Mouse (Mus musculus) midbrain, embryonic 11.5 days (tissue): ENCODE results near the gene Chchd6. TPM values are rescaled to one million over a fixed set of nuclear protein-coding genes. Genes with fewer than 3 reads are reported as not detected.
A peak's percentile ranks its signal among the peaks of the same experiment; 100 is the strongest.

Experiments
- ATAC-seq: fragments of 200-750 bp; cut with Nextera tagmentation; 2 replicates; pipeline ENCODE4 v1.8.0; 2017; ENCODE audit warnings: moderate TSS enrichment, moderate library complexity; ENCODE audit not compliant: low FRiP score
- DNase-seq: peaks from one replicate; pipeline ENCODE4 v3.0.0; 2015; ENCODE audit warnings: low spot score; ENCODE audit errors: missing footprints
- H3K27ac ChIP-seq: fragments of 300-500 bp; sonication (generic); 2 replicates; pipeline ENCODE4 v1.5.1; 2014; ENCODE audit warnings: low read depth, low read length
- H3K27me3 ChIP-seq: fragments of 300-500 bp; sonication (generic); 2 replicates; pipeline ENCODE4 v1.6.1; 2014; ENCODE audit warnings: mild to moderate bottlenecking, low read length, moderate library complexity, mixed read lengths; ENCODE audit not compliant: control insufficient read depth, insufficient read depth
- H3K36me3 ChIP-seq: fragments of 300-500 bp; sonication (generic); 2 replicates; pipeline ENCODE4 v1.6.1; 2014; ENCODE audit warnings: mild to moderate bottlenecking, low read length, moderate library complexity, mixed read lengths; ENCODE audit not compliant: control insufficient read depth, insufficient read depth
- H3K4me1 ChIP-seq: fragments of 300-500 bp; sonication (generic); 2 replicates; pipeline ENCODE4 v1.6.1; 2014; ENCODE audit warnings: low read length; ENCODE audit not compliant: control insufficient read depth, insufficient read depth
- H3K4me2 ChIP-seq: fragments of 300-500 bp; sonication (generic); 2 replicates; pipeline ENCODE4 v1.6.1; 2014; ENCODE audit warnings: mild to moderate bottlenecking, moderate library complexity
- H3K4me3 ChIP-seq: fragments of 300-500 bp; sonication (generic); 2 replicates; pipeline ENCODE4 v1.5.1; 2014; ENCODE audit warnings: low read depth, low read length
- H3K9ac ChIP-seq: fragments of 300-500 bp; sonication (generic); 2 replicates; pipeline ENCODE4 v1.6.1; 2014; ENCODE audit warnings: low read length
- H3K9me3 ChIP-seq: fragments of 300-500 bp; sonication (generic); 2 replicates; pipeline ENCODE4 v1.6.1; 2016; ENCODE audit warnings: low read length; ENCODE audit not compliant: control insufficient read depth
- WGBS: fragments of 180-500 bp; shearing (Covaris S2); extraction: QIAGEN DNeasy Blood & Tissue Kit; methylation state at CpG from one replicate; pipeline ENCODE4 v1.1.7; 2014; 5-methylcytosine and 5-hydroxymethylcytosine counted together
- polyA plus RNA-seq: library from polyadenylated mRNA; unstranded; fragments of >200 nt; fragmentation: Nextera tagmentation; extraction: Ambion mirVana; gene quantifications from 2 replicates; pipeline ENCODE4 v1.2.1, GENCODE M21; 2014

Chchd6 gene
- polyA plus RNA-seq, 1 experiment from 2014 or later, result 103 TPM

DNA sequence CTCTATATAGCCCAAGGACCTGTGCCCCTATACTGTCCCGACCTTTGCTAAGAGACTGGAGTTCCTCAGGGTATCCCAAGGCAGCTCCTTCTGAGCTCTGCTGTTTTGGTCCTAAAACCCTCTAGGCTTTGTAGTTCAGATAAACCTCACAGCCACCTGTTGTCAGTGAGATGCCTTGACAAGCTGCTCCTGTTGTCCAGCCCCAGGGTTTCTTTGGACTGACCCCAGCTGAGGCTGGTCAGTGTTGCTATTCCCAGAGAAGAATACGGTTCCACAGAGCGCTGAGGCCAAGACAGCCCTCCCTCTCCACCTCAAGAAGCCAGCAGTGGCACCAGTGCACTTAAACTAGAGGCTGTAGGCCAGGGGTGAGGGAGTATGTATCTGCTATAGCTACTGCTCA, 214.3 kb downstream of the Chchd6 start:
- ATAC-seq, result no peak
- no peak overlapping the region for H3K4me2 ChIP-seq
- H3K4me3 ChIP-seq, result no peak overlapping the region
- H3K4me1 ChIP-seq, result peaks cover 6% of the 10 kb centered on the region; the same call in 1 of the 2 replicates
- no peaks in the 10 kb centered on the region for H3K27me3 ChIP-seq
- DNase-seq, result no peak
- no peaks in the 10 kb centered on the region for H3K9me3 ChIP-seq
- H3K36me3 ChIP-seq, result no peaks in the 10 kb centered on the region
- no peak overlapping the region for H3K9ac ChIP-seq
- WGBS, result 45% methylated on average over 3 of the region's 3 CpGs
- H3K27ac ChIP-seq, result no peak overlapping the region

DNA sequence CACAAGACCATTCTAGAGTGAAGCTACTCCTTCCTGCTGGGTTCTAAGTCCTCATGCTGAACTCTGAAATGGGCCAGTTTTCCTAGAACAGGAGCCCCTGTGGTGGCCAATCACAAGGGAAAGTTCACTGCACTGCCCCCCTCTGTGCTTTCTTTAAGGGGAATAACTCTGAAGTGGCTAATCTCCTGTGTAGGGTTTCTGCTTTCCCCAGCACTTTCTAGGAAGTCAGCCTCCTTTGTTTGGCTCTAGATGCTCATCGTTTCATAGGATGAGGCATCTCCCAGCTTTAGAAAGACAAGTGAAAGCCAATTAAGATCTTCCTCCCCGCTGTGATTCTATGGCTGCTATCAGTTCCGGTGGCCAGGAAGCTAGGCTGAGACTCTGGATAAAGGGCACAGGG, 214.7 kb downstream of the Chchd6 start:
- no peaks in the 10 kb centered on the region for H3K9me3 ChIP-seq
- ATAC-seq, result no peak
- H3K4me2 ChIP-seq, result no peak overlapping the region
- no peaks in the 10 kb centered on the region for H3K36me3 ChIP-seq
- no peak for DNase-seq
- H3K4me3 ChIP-seq, result no peak overlapping the region
- H3K27me3 ChIP-seq, result no peaks in the 10 kb centered on the region
- peaks cover 6% of the 10 kb centered on the region; the same call in 1 of the 2 replicates for H3K4me1 ChIP-seq
- H3K9ac ChIP-seq, result no peak overlapping the region
- 26% methylated on average over 3 of the region's 3 CpGs for WGBS
- no peak overlapping the region for H3K27ac ChIP-seq

DNA sequence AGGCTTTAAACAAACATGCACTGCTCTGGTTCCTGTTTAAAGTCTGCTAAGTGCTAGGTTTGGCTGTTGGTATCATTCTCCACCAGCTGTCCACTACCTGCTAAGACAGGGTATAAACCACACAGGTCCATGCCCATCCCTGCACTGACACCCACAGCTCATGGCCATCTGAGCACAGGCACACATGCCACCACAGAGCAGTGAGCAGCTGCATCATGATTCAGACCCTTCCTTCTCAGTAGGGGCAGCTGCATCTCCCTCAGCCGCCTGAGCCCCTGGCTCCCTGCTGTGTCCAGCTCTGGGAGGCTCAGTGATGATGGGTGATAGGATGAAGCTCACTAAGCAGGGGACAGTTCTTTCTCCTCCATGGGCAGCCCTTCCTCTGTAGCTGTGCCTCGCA, 217.2 kb downstream of the Chchd6 start:
- Histone ChIP-seq H3K4me2 (no peak overlapping the region), H3K9me3 (no peaks in the 10 kb centered on the region), H3K4me3 (no peak overlapping the region), H3K36me3 (no peaks in the 10 kb centered on the region), H3K9ac (no peak overlapping the region), H3K27me3 (no peaks in the 10 kb centered on the region), H3K27ac (no peak overlapping the region), H3K4me1 (peaks cover 6% of the 10 kb centered on the region; the same call in 1 of the 2 replicates)
- WGBS, result 64% methylated on average over 2 of the region's 2 CpGs
- no peak for ATAC-seq
- no peak for DNase-seq

DNA sequence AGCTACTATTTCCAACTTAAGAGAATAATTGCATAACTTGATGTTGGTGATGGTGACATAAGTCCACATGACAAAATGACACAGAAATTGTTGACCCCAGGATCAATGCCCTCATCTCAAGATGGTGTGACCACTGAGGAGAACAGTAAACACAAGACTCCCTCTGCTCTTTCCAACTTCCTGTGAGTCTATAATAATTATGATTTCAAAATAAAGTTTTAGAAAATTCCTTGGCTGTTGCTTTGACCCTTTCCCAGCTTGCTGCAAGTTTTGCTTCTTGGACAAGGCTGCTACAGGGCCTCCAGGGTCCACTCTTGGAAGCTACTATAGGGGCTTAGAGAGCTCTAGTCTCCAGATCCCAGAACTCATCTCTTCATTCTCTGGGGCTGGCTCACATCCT, 226.6 kb downstream of the Chchd6 start:
- DNase-seq, result no peak
- no peak for ATAC-seq
- H3K9ac ChIP-seq, result no peak overlapping the region
- H3K36me3 ChIP-seq, result no peaks in the 10 kb centered on the region
- no peaks in the 10 kb centered on the region for H3K4me1 ChIP-seq
- no peak overlapping the region for H3K4me2 ChIP-seq
- H3K9me3 ChIP-seq, result no peaks in the 10 kb centered on the region
- no peak overlapping the region for H3K27ac ChIP-seq
- H3K4me3 ChIP-seq, result no peak overlapping the region
- peaks cover 1% of the 10 kb centered on the region; the same call in 1 of the 2 replicates for H3K27me3 ChIP-seq

DNA sequence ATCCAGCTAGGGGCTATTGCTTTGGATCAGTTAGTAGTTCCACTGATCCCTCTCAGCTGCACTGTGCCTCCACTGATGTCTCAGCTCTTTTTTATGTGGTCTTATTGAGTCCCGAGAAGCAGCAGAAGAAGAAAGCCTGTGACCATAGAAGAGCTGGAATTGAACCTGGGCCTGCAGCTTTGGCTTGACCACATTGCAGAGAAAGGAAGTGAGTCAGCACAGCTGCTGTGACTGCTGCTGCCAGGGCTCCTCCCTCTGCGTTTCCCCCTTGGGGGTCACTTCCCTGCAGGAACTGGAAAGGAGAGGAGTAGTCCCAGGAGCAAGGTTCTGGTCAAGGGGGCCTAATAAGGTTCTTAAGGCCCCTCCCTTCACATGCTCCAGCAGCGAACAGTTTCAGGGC, 231.1 kb downstream of the Chchd6 start:
- H3K9ac ChIP-seq, result no peak overlapping the region
- no peaks in the 10 kb centered on the region for H3K36me3 ChIP-seq
- H3K4me3 ChIP-seq, result no peak overlapping the region
- ATAC-seq, result no peak
- DNase-seq, result no peak
- 69% methylated on average over 3 of the region's 3 CpGs for WGBS
- peaks cover 5% of the 10 kb centered on the region; the same call in 1 of the 2 replicates for H3K27me3 ChIP-seq
- peaks cover 24% of the 10 kb centered on the region for H3K4me1 ChIP-seq
- no peaks in the 10 kb centered on the region for H3K9me3 ChIP-seq
- H3K27ac ChIP-seq, result no peak overlapping the region
- no peak overlapping the region for H3K4me2 ChIP-seq

DNA sequence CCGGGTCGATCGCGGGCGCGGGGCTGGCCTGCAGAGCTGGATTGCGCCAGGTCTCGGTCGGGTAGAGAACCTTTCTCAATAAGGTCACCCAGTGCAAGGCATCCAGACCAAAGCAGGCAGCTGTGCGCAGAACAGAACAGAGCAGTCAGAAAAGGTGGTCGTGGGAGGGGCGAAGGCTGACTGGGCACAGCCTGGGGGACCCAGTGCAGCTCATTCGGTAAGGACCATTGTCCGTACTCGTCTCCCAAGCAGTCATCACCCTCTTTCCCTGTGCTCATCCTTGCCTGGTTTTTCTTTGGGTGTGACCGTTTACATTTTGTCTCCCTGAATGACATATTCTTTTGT, 232.4 kb downstream of the Chchd6 start:
- Histone ChIP-seq H3K4me3 (peak overlapping the region; percentile 98), H3K36me3 (no peaks in the 10 kb centered on the region), H3K27ac (no peak overlapping the region), H3K4me1 (peaks cover 34% of the 10 kb centered on the region), H3K27me3 (peaks cover 5% of the 10 kb centered on the region; the same call in 1 of the 2 replicates), H3K9me3 (no peaks in the 10 kb centered on the region), H3K4me2 (peak overlapping the region; percentile 93), H3K9ac (peak overlapping the region; percentile 99)
- WGBS, result 3% methylated on average over 16 of the region's 16 CpGs
- DNase-seq (no peak), ATAC-seq (no peak)

DNA sequence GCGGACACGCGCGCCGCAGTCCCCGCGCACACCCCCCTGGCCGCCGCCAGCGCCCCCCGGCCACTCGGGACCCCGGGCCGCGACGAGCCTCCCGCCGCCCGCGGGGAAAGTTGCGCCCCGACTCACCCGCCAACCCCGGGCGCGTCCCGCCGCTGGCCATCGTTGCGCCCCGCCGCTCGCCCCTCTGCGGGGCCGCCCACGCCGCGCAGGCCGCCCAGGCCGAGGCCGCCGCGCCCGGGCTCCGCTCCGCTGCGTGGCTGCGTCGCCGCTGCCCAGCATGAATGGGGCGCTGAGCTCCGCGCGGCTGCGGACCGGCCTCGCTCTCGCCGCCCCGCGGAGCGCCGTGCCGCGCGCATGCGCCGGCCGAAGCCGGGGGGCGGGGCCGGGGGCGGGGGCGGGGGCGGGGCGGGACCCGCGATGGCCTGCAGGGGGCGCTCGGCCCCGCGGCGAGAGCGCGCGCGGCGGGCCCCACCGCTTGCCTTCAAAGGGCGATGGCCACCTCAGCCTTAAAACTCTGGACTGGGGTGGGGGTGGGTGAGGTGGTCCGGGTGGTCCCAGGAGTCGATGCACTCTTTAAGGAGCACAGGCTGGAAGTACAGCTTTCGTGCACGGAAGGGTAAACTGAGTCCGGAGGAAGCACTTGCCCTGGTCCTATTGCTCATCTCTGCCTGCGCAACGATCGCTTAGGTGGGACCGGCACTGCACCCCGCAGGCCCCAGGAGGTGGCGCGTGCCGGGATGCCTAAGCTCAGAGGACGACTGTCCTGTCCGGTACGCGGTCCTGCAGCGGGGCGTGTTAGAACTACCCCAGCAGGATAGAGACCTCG, 233.0 kb downstream of the Chchd6 start, which contains the start of gene Plxna1:
TSS of gene Plxna1 (minus strand) at position 340 of the 826 bp plus-strand sequence.
- no peaks in the 10 kb centered on the region for H3K36me3 ChIP-seq
- H3K4me3 ChIP-seq, result peak within 1 kb of the TSS; percentile 98
- under 1% methylated on average over 68 of the region's 110 CpGs for WGBS
- no peaks in the 10 kb centered on the region for H3K9me3 ChIP-seq
- peaks cover 34% of the 10 kb centered on the region for H3K4me1 ChIP-seq
- ATAC-seq (peak; percentile 84), DNase-seq (peak; percentile 98)
- H3K27ac ChIP-seq, result peak within 1 kb of the TSS; percentile 69
- H3K27me3 ChIP-seq, result peaks cover 5% of the 10 kb centered on the region; the same call in 1 of the 2 replicates
- H3K4me2 ChIP-seq, result peak within 1 kb of the TSS; percentile 93
- peak within 1 kb of the TSS; percentile 99 for H3K9ac ChIP-seq

DNA sequence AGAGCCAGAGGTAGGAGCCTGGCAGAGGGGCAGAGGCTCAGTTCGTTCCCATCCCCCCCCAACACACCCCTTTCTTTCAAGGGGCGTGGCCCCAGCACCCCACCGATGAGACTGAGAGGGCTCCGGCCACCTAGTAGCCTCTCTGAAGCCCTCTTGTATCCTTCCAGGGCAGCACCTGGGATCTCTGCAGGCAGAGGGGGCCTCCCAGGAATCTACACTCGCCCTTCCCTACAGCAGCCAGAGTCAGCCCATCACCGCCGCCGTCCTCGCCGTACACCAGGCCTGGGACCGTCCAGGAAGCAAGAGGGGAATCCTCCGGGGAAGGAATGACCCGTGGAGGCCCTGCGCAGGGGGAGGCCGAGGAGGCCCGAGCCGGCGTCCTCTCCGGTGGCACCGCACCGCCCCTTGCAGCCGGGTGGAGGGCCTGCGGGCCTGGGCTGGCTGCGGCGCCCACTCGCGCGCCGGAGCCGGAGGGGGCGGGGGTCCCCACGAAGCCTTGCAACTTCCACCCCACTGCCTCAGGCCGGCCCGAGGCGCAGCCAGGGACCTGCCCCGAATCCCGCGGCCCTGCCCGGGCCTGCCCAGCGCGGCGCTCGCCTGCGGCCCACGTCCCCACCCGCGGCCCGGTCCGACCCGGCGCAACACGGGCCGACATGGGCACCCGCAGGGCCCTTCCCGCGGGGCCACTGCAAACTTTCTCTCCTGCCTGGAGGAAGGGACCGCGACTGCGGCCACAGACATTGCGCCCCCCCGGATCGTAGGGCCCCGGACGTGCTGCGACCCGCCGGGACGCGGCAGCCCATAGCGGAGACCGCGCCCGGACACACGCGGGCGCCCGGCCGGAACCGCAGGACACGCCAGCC, 233.8 kb downstream of the Chchd6 start:
- Histone ChIP-seq H3K27ac (peak overlapping the region; percentile 69), H3K9me3 (no peaks in the 10 kb centered on the region), H3K4me3 (peak overlapping the region; percentile 98), H3K4me2 (peak overlapping the region; percentile 93), H3K4me1 (peaks cover 34% of the 10 kb centered on the region), H3K9ac (peak overlapping the region; percentile 99), H3K36me3 (no peaks in the 10 kb centered on the region), H3K27me3 (peaks cover 5% of the 10 kb centered on the region; the same call in 1 of the 2 replicates)
- peak; percentile 93 for DNase-seq
- under 1% methylated on average over 42 of the region's 80 CpGs for WGBS
- peak; percentile 31 for ATAC-seq
